ENCODE assay signal across 40 mouse cellular contexts in genomic region chr13:105037816-105038215, GRCm38 (mm10). TPM values are rescaled to one million over a fixed set of nuclear protein-coding genes. Genes with fewer than 3 reads are reported as not detected.
DNase-seq lines count a peak whose midpoint lies in the region; ATAC-seq and TF ChIP-seq lines count a peak whose summit lies in the region.
"Had no signal": no experiment of that assay in that cellular context is flagged by ENCODE, and none has a peak within 500 bp of the region (broad histone marks: within the 10 kb centered on the region; RNA-seq: fewer than 3 reads in every experiment).

No protein-coding gene starts in this region.

- H3K4me2 ChIP-seq in midbrain, embryonic 16.5 days (ENCODE audit: low read length): no peak overlapping the region
- H3K4me2 ChIP-seq: embryonic facial prominence, embryonic 15.5 days; liver, embryonic 12.5 days; midbrain, embryonic 12.5 days; neural tube, embryonic 13.5 days; stomach, embryonic 15.5 days had no signal

- ATAC-seq in midbrain, embryonic 16.5 days: no peak
- ATAC-seq: CD4-positive, CD25-positive, alpha-beta regulatory T cell, adult 4 months; forebrain, embryonic 14.5 days; hindbrain, embryonic 16.5 days; liver, embryonic 12.5 days; liver, postnatal 0 days had no signal

- WGBS in midbrain, embryonic 16.5 days: 85% methylated on average over 12 of the region's 12 CpGs

- no peak overlapping the region for H3K9ac ChIP-seq in midbrain, embryonic 16.5 days (ENCODE audit: low read depth, low read length)
- H3K9ac ChIP-seq: embryonic facial prominence, embryonic 15.5 days; liver, embryonic 12.5 days; liver, postnatal 0 days; midbrain, embryonic 12.5 days; neural tube, embryonic 13.5 days; stomach, embryonic 15.5 days had no signal

- no peak overlapping the region for H3K4me3 ChIP-seq in cortical plate, adult 2 months (ENCODE audit: insufficient read depth, low read length)
- no peak overlapping the region for H3K4me3 ChIP-seq in midbrain, embryonic 16.5 days (ENCODE audit: low read depth, low read length)
- H3K4me3 ChIP-seq: embryonic facial prominence, embryonic 10.5 days; embryonic facial prominence, embryonic 15.5 days; liver, embryonic 12.5 days; midbrain, embryonic 12.5 days; neural tube, embryonic 13.5 days; stomach, embryonic 15.5 days had no signal

- peaks cover 9% of the 10 kb centered on the region for H3K4me1 ChIP-seq in cortical plate, adult 2 months (ENCODE audit: control insufficient read depth, insufficient read depth, low read length)
- H3K4me1 ChIP-seq in midbrain, embryonic 16.5 days (ENCODE audit: control insufficient read depth, insufficient read depth, low read length): no peaks in the 10 kb centered on the region
- H3K4me1 ChIP-seq: embryonic facial prominence, embryonic 10.5 days; embryonic facial prominence, embryonic 15.5 days; liver, embryonic 12.5 days; midbrain, embryonic 12.5 days; neural tube, embryonic 13.5 days; stomach, embryonic 15.5 days had no signal

- intact Hi-C loops in left cerebral cortex, postnatal 10 days (cut with DNase I): no loop called here

- H3K27ac ChIP-seq in cortical plate, adult 2 months (ENCODE audit: insufficient read depth, low read length): 0 out of 2 replicates have a peak overlapping the region, but pooled peaks have one; percentile 8
- no peak overlapping the region for H3K27ac ChIP-seq in midbrain, embryonic 16.5 days (ENCODE audit: low read length)
- H3K27ac ChIP-seq: embryonic facial prominence, embryonic 10.5 days; embryonic facial prominence, embryonic 15.5 days; liver, embryonic 12.5 days; midbrain, embryonic 12.5 days; neural tube, embryonic 13.5 days; stomach, embryonic 15.5 days had no signal

- peak; percentile 30 to 59 for DNase-seq in left cerebral cortex, adult 8-10 months (ENCODE audit: low spot score in 2 of 2)
- DNase-seq in left cerebral cortex, postnatal 10 days (ENCODE audit: extremely low spot score in 1 of 2, low spot score in 2 of 2): no peak
- peak; percentile 37 to 66 for DNase-seq in left cerebral cortex, adult 9 months (ENCODE audit: low spot score in 2 of 2)
- DNase-seq in right cerebral cortex, postnatal 25 days: peak; percentile 44
- no peak for DNase-seq in spleen, adult 18-20 months
- DNase-seq: adrenal gland, postnatal 25 days; cerebellum, adult 18-20 months; cerebellum, postnatal 10 days; gastrocnemius, postnatal 10 days; heart, postnatal 14 days; kidney, adult 2 months; kidney, postnatal 36 days; layer of hippocampus, postnatal 36 days; liver, postnatal 0 days; lung, postnatal 36 days; thymus, adult 2 months; thymus, postnatal 36 days had no signal

- no peak for TF ChIP-seq POLR2A in cortical plate, adult 2 months (IDR thresholded peaks at IDR 0.05; ENCODE audit: extremely low read depth, insufficient read depth, low read length)

- H3K27me3 ChIP-seq in midbrain, embryonic 16.5 days (ENCODE audit: control insufficient read depth, insufficient read depth, low read depth, low read length): no peaks in the 10 kb centered on the region
- H3K27me3 ChIP-seq: embryonic facial prominence, embryonic 15.5 days; liver, embryonic 12.5 days; midbrain, embryonic 12.5 days; neural tube, embryonic 13.5 days; stomach, embryonic 15.5 days had no signal

- no peaks in the 10 kb centered on the region for H3K9me3 ChIP-seq in midbrain, embryonic 16.5 days (replicated peaks; ENCODE audit: control insufficient read depth, low read length, poor library complexity, severe bottlenecking)
- H3K9me3 ChIP-seq: embryonic facial prominence, embryonic 10.5 days; embryonic facial prominence, embryonic 15.5 days; liver, embryonic 12.5 days; midbrain, embryonic 12.5 days; neural tube, embryonic 13.5 days; stomach, embryonic 15.5 days had no signal

- no peaks in the 10 kb centered on the region for H3K36me3 ChIP-seq in midbrain, embryonic 16.5 days (ENCODE audit: control insufficient read depth, insufficient read depth, low read length)
- H3K36me3 ChIP-seq: embryonic facial prominence, embryonic 10.5 days; embryonic facial prominence, embryonic 15.5 days; liver, embryonic 12.5 days; midbrain, embryonic 12.5 days; neural tube, embryonic 13.5 days; stomach, embryonic 15.5 days had no signal

- TF ChIP-seq CTCF in cortical plate, adult 2 months (IDR thresholded peaks at IDR 0.05; ENCODE audit: extremely low read depth, insufficient read depth, low read length): no peak

RNA-seq across cellular contexts. Expression of gene Rgs7bp, which starts 16.9 kb away (rescaled TPM):
- total RNA-seq in left cerebral cortex, adult 8-10 months (2022): 100 to 1,000 TPM; 143 to 176 (median 159) TPM
- 100 to 1,000 TPM; 100 to 101 TPM for total RNA-seq in left cerebral cortex, postnatal 10 days (2021)
- 86.7 and 90.1 TPM in 2 replicates for polyA plus RNA-seq in cortical plate, adult 2 months (2012; rRNA removed)
- 5.0 and 5.8 TPM in 2 replicates for polyA plus RNA-seq in midbrain, embryonic 16.5 days (2015; fragmentation: Nextera tagmentation; extraction: Ambion mirVana)
- polyA plus RNA-seq: CD4-positive, CD25-positive, alpha-beta regulatory T cell, adult 4 months had no signal

RNA-seq across cellular contexts. Expression of gene 4933425L06Rik, which starts 44.1 kb away (rescaled TPM):
- total RNA-seq in left cerebral cortex, adult 8-10 months (2022): not detected
- not detected for total RNA-seq in left cerebral cortex, postnatal 10 days (2021)
- polyA plus RNA-seq in cortical plate, adult 2 months (2012; rRNA removed): not detected in 2 replicates
- not detected in 2 replicates for polyA plus RNA-seq in midbrain, embryonic 16.5 days (2015; fragmentation: Nextera tagmentation; extraction: Ambion mirVana)
- total RNA-seq: adrenal gland, postnatal 25 days; common myeloid progenitor, adult 5-6 weeks; gastrocnemius, postnatal 10 days; heart, postnatal 14 days; layer of hippocampus, adult 8-10 months; layer of hippocampus, postnatal 36 days; megakaryocyte, adult 5-6 weeks had no signal
- polyA plus RNA-seq: brain, embryonic 14.5 days; CD4-positive, CD25-positive, alpha-beta regulatory T cell, adult 4 months; embryonic facial prominence, embryonic 10.5 days; embryonic facial prominence, embryonic 15.5 days; forebrain, embryonic 14.5 days; gonadal fat pad, adult 2 months; heart, embryonic 14.5 days; hindbrain, embryonic 11.5 days; intestine, embryonic 14.5 days; kidney, adult 2 months; kidney, embryonic 16.5 days; limb, embryonic 14.5 days; liver, embryonic 12.5 days; liver, postnatal 0 days; lung, embryonic 16.5 days; midbrain, embryonic 12.5 days; neural tube, embryonic 13.5 days; small intestine, adult 2 months; stomach, embryonic 15.5 days; thymus, adult 2 months had no signal

Comparison
In these comparisons a context has a peak if more than half of its experiments do, and no peak if none do; other contexts are left out.
1. DNase-seq: peak in left cerebral cortex, adult 8-10 months (2 of 2), left cerebral cortex, adult 9 months (2 of 2) and right cerebral cortex, postnatal 25 days (single experiment); none in left cerebral cortex, postnatal 10 days (0 of 2) and spleen, adult 18-20 months (0 of 2).